Mouse (Mus musculus) activated CD4-positive, CD25-positive, alpha-beta regulatory T cell (primary cell): ENCODE data around the gene Olfr585. TPM values are rescaled to one million over a fixed set of nuclear protein-coding genes. Genes with fewer than 3 reads are reported as not detected.

Experiments used
- polyA plus RNA-seq, 2 experiments: library from polyadenylated mRNA; unstranded; fragments of 100-300 nt; shearing (Covaris generic); gene quantifications; one replicate each; pipeline ENCODE4 v1.2.1; 2017

Gene Olfr585
- polyA plus RNA-seq, result not detected

DNA sequence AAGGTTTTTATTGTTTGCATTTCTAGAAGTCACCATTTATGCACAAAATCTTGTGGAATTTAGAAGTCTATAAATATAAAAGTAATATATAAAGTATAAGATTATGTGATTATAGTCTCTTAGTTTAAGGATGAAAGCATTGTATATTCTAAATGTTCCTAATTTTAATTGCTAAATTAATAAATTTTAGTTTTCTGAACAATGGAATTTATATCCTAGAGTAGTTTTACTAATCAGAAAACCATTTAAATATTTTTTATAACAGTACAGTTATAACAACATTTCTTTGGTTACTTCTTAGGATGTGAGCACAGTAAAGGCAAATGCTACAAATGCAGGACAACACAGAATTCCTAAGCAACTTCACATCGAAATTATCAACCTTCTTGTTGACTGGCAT lies at the start of gene Olfr585:
Gene Olfr585, plus strand, starts transcription at position 301 of the 400 bp plus-strand sequence.

DNA sequence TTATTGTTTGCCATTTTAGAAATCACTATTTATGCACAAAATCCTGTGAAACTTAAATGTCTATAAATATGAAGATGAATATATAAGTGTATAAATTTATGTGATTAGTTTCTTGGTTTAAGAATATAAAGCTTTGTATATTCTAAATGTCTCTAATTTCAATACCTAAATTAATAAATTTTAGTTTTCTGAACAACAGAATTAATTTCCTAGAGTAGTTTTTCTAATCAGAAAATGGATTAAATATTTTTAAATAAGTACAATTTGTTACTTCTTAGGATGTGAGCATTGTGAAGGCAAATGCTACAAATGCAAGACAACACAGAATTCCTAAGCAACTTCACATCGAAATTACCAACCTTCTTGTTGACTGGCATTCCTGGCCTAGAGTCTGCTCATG lies 46.5 kb upstream of the Olfr585 start, which contains the start of gene Olfr583:
Gene Olfr583, plus strand, starts transcription at position 301 of the 400 bp plus-strand sequence.

DNA sequence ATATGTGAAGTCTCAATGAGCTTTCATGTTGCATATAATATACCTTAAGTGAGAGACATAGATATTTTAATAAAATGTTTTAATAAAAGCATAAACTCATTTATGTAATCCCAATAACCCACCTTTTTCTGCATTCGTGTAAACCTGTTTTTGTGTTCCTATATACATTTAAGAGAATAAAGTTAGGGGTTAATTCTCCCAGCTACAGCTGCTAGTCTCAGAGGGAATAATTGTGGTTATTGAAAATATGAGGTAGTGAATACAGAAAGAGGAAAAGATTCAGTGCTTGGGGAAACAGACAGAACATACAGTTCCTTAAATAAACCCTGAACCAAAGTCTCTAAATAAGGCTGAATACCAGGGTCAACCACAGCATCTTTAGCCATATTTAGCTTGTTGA lies 15.9 kb upstream of the Olfr585 start, which contains the start of gene Olfr584:
Gene Olfr584, plus strand, starts transcription at position 301 of the 400 bp plus-strand sequence.

DNA sequence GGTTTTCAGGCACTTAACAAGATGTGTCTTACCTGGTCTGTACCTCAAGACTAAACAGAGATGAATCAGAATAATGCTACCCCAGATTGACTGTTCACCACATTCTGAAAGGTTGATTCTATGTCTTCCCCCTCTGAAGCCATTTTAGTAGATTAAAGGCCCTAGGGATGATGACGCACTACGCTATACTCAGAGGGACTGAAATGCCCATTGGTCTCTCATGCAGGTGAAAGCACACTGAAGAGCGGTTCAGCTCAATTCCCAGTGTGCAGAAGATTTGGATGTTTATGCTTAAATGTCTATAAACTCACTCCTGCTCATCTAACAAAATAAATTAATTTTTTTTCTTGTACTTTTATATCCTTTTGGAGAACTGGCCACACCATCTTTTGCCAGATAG lies 28.0 kb downstream of the Olfr585 start, which contains the start of gene Olfr586:
Gene Olfr586, minus strand, starts transcription at position 101 of the 400 bp plus-strand sequence.

DNA sequence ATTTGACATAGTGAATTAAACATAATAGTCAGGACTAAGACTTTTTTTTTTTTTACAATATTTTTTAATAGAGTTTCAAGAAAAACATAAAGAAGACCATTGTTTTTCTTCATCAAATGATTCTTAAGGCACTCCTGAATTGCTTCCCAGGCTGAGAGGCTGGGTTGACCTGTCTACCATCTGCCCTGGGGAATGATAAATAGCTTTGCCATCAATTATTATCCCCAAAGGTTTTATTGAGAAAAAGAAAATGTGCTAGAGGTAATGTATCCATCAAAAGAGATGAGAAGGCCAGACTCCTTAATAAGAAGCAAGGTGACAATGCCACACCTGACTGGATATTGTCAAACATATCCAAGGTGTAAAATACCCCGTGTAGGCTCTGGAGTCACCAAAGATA lies 43.1 kb downstream of the Olfr585 start, which contains the start of gene Olfr588-ps1:
Gene Olfr588-ps1, plus strand, starts transcription at position 301 of the 400 bp plus-strand sequence.

Other genes starting within 250 kb of the Olfr585 start
- not detected for gene Olfr566, start 239.0 kb upstream of the Olfr585 start, polyA plus RNA-seq
- gene Olfr568, start 220.6 kb upstream of the Olfr585 start, polyA plus RNA-seq, result under 1 TPM in 1 of 2 experiments, not detected in 1; 0.29 TPM
- under 1 TPM in 1 of 2 experiments, not detected in 1; 0.42 TPM for gene Olfr569, start 206.8 kb upstream of the Olfr585 start, polyA plus RNA-seq
- gene Olfr570, start 203.1 kb upstream of the Olfr585 start, polyA plus RNA-seq, result under 1 TPM in 1 of 2 experiments, not detected in 1; 0.12 TPM
- not detected for gene Olfr571, start 180.2 kb upstream of the Olfr585 start, polyA plus RNA-seq
- not detected for gene Olfr572, start 173.3 kb upstream of the Olfr585 start, polyA plus RNA-seq
- under 1 TPM in 1 of 2 experiments, not detected in 1; 0.86 TPM for gene Olfr573-ps1, start 155.1 kb upstream of the Olfr585 start, polyA plus RNA-seq
- not detected for gene Olfr574, start 149.3 kb upstream of the Olfr585 start, polyA plus RNA-seq
- not detected for gene Olfr575, start 138.9 kb upstream of the Olfr585 start, polyA plus RNA-seq
- under 1 TPM in 1 of 2 experiments, not detected in 1; 0.25 TPM for gene Olfr576, start 135.1 kb upstream of the Olfr585 start, polyA plus RNA-seq
- under 1 TPM in 1 of 2 experiments, not detected in 1; 0.12 TPM for gene Olfr577, start 121.8 kb upstream of the Olfr585 start, polyA plus RNA-seq
- not detected for gene Olfr578, start 108.4 kb upstream of the Olfr585 start, polyA plus RNA-seq
- gene Olfr582, start 59.7 kb upstream of the Olfr585 start, polyA plus RNA-seq, result not detected
- gene Olfr583, start 46.4 kb upstream of the Olfr585 start, polyA plus RNA-seq, result not detected
- under 1 TPM in 1 of 2 experiments, not detected in 1; 0.41 TPM for gene Olfr584, start 15.8 kb upstream of the Olfr585 start, polyA plus RNA-seq
- gene Olfr586, start 27.9 kb downstream of the Olfr585 start, polyA plus RNA-seq, result not detected
- under 1 TPM in 1 of 2 experiments, not detected in 1; 0.04 TPM for gene Olfr588-ps1, start 43.2 kb downstream of the Olfr585 start, polyA plus RNA-seq
- gene Olfr589, start 58.6 kb downstream of the Olfr585 start, polyA plus RNA-seq, result not detected
- not detected for gene Olfr591, start 80.6 kb downstream of the Olfr585 start, polyA plus RNA-seq
- gene Olfr592, start 87.1 kb downstream of the Olfr585 start, polyA plus RNA-seq, result under 1 TPM in 1 of 2 experiments, not detected in 1; 0.05 TPM
- not detected for gene Olfr593, start 114.1 kb downstream of the Olfr585 start, polyA plus RNA-seq
- under 1 TPM in 1 of 2 experiments, not detected in 1; 0.36 TPM for gene Olfr594, start 119.3 kb downstream of the Olfr585 start, polyA plus RNA-seq
- not detected for gene Usp17ld, start 154.8 kb downstream of the Olfr585 start, polyA plus RNA-seq
- gene Olfr596, start 207.9 kb downstream of the Olfr585 start, polyA plus RNA-seq, result not detected
- under 1 TPM in 1 of 2 experiments, not detected in 1; 0.55 TPM for gene Olfr597, start 218.6 kb downstream of the Olfr585 start, polyA plus RNA-seq
- gene Olfr598, start 225.8 kb downstream of the Olfr585 start, polyA plus RNA-seq, result not detected
- gene Olfr599, start 238.2 kb downstream of the Olfr585 start, polyA plus RNA-seq, result not detected